Mouse (Mus musculus) kidney, postnatal 4 days (tissue): ENCODE data around the gene Hps3.
A peak's percentile ranks its signal among the peaks of the same experiment; 100 is the strongest.
"Not testable (repeated sequence)": the region's sequence is repeated elsewhere in the genome, so short reads cannot be mapped to it uniquely, and the experiment has no call there.

ENCODE experiments used
- DNase-seq, 2 experiments: peaks; one replicate each; pipeline ENCODE4 v3.0.0; 2021; ENCODE audit warnings: mixed read lengths in 2 of 2

The Hps3 gene

DNA sequence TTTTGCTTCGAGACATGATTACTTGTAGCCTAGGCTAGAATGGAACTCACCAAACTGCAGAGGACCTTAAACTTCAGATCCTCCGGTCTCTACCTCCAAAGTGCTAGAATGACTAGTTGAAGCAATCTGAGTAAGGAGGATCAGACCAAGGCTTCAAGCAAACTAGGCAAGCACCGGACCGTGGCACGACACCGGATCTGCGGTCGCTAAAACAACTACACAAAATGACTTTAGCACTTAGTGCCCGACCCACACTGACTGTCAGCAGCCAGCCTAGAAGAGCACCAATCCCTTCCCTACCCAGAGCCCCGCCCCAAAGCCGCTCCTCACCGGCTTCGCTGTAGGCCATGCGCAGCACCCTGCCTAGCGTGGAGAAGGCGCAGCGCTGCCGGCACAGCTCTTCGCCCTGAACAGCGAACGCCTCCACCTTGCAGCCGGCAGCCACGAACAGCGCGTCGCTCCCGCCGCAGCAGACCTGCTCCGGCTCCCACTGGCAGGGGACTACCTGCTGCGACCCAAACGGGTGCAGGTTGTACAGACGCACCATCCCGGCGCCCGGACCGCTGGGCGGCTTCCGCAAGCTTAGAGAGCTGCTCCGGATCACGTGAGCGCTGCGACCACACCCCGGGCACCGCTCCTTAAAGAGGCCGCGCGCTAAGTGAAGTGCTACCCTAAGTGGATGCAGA, at the start of gene Hps3:
Gene Hps3, minus strand, starts transcription at position 597 of the 686 bp plus-strand sequence.
- DNase-seq, result peak; percentile 88 to 93

GRCm38 (mm10) chr3:20082161-20082560, 47.0 kb upstream of the Hps3 start:
- no peak for DNase-seq

GRCm38 (mm10) chr3:20076145-20077053, 41.3 kb upstream of the Hps3 start:
- DNase-seq, result peak in 1 of 2 experiments; percentile 9

GRCm38 (mm10) chr3:20058197-20058541, 23.1 kb upstream of the Hps3 start:
- DNase-seq, result no peak

GRCm38 (mm10) chr3:20057306-20058196, 22.4 kb upstream of the Hps3 start, which contains the start of gene Hltf:
Gene Hltf (plus strand): TSS chr3:20057811.
- DNase-seq, result peak; percentile 92 to 95

DNA sequence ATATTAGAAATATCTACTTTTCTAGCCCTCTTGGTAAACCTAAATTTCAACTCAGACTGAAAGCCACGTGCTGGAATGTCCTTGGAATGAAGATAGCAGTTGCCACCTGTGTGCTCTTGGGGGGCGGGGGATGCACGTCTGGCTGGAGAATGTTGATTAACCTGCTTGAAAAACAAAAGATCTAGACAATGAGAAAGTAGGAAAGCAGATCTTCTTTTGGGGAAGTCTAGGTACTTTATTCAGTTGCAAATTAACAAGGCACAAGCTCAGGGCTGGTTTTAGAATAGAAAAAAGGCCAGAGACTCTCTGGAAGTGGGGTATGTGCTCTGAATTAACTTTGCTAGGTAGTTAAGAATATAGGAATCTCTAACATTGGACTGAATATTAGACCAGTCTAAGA, 9.6 kb upstream of the Hps3 start:
- not testable (repeated sequence) for DNase-seq

GRCm38 (mm10) chr3:20041461-20041860, 6.3 kb upstream of the Hps3 start:
- DNase-seq, result not testable (repeated sequence)

- DNase-seq, result no peak
Observed at GRCm38 (mm10) chr3:20036069-20036468, 954 bp upstream of the Hps3 start.

DNA sequence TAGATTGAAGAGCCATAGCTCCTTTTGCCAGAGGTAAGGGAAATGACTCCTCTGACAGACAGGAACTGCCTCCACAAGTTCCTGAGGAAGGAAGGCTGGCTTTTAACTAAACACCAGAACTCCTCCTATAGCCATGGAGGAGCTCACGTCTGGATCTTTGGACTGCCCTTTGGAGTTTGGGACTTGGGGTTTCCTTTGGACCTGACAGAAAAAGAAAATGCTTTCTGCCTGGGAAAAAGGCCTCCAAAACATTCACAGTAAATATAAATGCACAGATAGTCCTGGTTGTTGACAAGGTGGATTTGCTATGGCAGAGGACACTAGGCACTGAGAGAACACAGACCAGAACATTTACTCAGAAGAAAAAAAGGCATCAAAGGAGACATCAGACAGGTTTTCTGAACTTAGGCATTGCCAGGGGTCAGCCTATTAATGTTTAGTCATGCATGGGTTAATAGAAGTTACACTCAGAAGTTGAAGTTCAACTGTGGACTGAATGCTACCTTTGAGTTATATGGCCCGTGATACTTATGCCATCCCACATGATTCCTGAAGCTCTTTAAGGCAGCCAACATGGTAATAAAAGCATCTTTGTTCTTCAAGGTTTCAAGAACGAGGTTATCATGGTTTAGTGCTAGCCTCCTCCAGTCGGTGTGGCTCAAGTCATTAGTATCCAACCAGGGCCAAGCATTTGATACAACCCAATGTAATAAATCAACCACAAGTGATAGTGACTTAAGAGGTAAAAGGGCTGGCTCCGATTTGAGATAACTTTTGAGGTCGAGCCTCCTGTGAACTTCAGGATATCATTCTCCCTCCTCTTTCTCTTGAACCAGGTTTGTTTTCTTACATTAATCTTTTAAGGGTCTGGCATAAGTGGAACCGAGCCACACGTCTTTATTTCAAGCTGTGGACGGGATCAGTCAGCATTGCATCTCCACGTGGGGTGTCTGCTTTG, 1.1 kb downstream of the Hps3 start:
- peak in 1 of 2 experiments; percentile 17 for DNase-seq

GRCm38 (mm10) chr3:20030807-20031206, 4.3 kb downstream of the Hps3 start:
- DNase-seq, result no peak

DNA sequence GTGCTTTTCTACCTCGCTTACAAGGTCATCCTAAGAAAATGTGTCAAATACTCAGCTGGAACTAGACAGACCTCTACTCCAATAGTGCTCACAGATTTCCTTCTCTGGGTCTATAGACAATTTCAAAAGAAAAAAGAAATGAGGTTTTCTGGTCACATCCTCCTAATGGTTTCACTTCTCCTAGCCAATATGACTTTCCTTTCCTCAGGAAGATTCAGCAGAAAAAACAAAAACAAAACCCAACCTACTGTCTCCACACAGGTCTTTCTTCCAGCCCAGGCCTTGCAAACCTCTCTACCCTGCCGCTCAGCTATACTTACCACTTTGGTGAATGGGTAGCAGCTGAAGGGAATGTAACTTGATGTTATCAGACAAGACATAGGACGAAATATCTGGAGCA, 6.5 kb downstream of the Hps3 start:
- DNase-seq, result no peak

DNA sequence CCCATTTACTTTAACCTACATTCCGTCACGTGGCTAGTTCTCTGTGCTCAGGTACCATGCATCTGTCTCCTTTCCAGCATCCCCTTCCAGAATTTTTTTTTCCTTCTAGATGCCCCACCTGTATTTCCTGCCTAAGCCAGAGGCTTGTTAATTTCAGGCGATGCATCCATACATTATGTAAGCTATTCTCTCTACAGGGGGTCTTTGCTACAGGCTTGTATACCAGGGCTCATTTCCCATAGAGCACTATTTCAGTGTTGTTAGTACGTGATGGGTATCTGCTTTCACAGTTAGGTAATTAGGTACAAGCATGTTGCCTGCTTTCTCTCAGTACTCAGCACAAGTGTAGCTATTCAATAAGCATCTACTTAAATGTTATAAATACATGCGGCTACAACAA, 7.3 kb downstream of the Hps3 start:
- DNase-seq, result no peak

- DNase-seq, result no peak
Observed at GRCm38 (mm10) chr3:20026996-20027689, 8.0 kb downstream of the Hps3 start.

DNA sequence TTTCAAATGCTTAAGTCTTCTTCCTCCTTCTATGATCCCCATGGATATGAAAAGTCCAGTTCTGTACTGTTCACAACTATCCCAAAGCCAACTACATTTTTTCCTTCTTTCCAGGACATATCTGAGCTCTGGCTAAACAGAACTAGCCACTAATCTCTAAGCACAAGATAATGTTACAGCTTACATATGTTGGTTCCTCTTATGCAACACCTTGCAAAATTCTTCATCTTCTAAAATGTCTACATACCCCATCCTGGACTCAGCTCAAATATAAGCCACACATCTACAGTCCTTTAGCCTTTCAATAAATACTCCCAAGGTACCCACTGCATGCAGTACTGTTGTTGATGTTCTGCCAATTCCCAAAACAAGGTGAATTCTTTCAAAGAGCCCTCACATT, 8.6 kb downstream of the Hps3 start:
- DNase-seq, result no peak

GRCm38 (mm10) chr3:20023832-20024231, 11.3 kb downstream of the Hps3 start:
- no peak for DNase-seq

GRCm38 (mm10) chr3:20018076-20018475, 17.0 kb downstream of the Hps3 start:
- DNase-seq, result no peak

- DNase-seq, result no peak
Observed at GRCm38 (mm10) chr3:20014454-20014853, 20.7 kb downstream of the Hps3 start.

- DNase-seq, result not testable (repeated sequence)
Observed at GRCm38 (mm10) chr3:20010905-20011304, 24.2 kb downstream of the Hps3 start.

- DNase-seq, result no peak
Observed at GRCm38 (mm10) chr3:20010464-20010863, 24.7 kb downstream of the Hps3 start.

- no peak for DNase-seq
Observed at GRCm38 (mm10) chr3:20007759-20008158, 27.4 kb downstream of the Hps3 start.

GRCm38 (mm10) chr3:20007275-20007674, 27.8 kb downstream of the Hps3 start:
- no peak for DNase-seq
